Mouse (Mus musculus) kidney, adult 2 months (tissue): ENCODE data around the gene Reep3.

Source experiments
- CTCF ChIP-seq: fragments of 200-500 bp; conservative IDR thresholded peaks from 2 replicates; pipeline ENCODE4 v1.5.1; 2011; ENCODE audit warnings: low read depth, mild to moderate bottlenecking, control low read depth, low read length, moderate library complexity, mixed read lengths; ENCODE audit not compliant: insufficient read depth, insufficient read length
- POLR2A ChIP-seq: fragments of 200-500 bp; IDR thresholded peaks from one replicate; pipeline ENCODE4 v1.6.1; 2011; ENCODE audit warnings: low read depth, low read length, control low read depth

GRCm38 (mm10) chr10:67055867-67056856 is 40.6 kb downstream of the Reep3 start:
- no peak for TF ChIP-seq CTCF
- no peak for TF ChIP-seq POLR2A
